Mouse (Mus musculus) layer of hippocampus, postnatal 14 days (tissue): ENCODE measurements around the gene Mllt1. TPM values are rescaled to one million over a fixed set of nuclear protein-coding genes. Genes with fewer than 3 reads are reported as not detected.
A peak's percentile ranks its signal among the peaks of the same experiment; 100 is the strongest.

ENCODE experiments used
- DNase-seq, 2 experiments: peaks; one replicate each; pipeline ENCODE4 v3.0.0; 2021 to 2022; ENCODE audit warnings: low spot score in 2 of 2, mixed read lengths in 1 of 2
- total RNA-seq, 2 experiments: library from RNA; stranded (reverse); gene quantifications; 2 replicates each; pipeline ENCODE4 v1.2.3; 2021

The Mllt1 gene
- total RNA-seq, 2 experiments from 2014 or later = 59.6 to 64.8 TPM

GRCm38 (mm10) chr17:56883612-56884011 lies 51.6 kb downstream of the Mllt1 start:
- DNase-seq = no peak

- DNase-seq = no peak
Measured at GRCm38 (mm10) chr17:56877426-56877825, 57.8 kb downstream of the Mllt1 start.

- no peak for DNase-seq
Measured at GRCm38 (mm10) chr17:56876981-56877380, 58.2 kb downstream of the Mllt1 start.

GRCm38 (mm10) chr17:56876465-56876864 lies 58.8 kb downstream of the Mllt1 start:
- no peak for DNase-seq

- no peak for DNase-seq
Measured at GRCm38 (mm10) chr17:56874936-56875651, 60.1 kb downstream of the Mllt1 start, which contains the start of gene 1700061G19Rik. Gene 1700061G19Rik, plus strand, starts transcription at chr17:56875477.

GRCm38 (mm10) chr17:56874237-56874636 lies 61.0 kb downstream of the Mllt1 start, which contains the start of gene Acsbg2:
Gene Acsbg2, minus strand, starts transcription at chr17:56874447.
- no peak for DNase-seq

- no peak for DNase-seq
Measured at GRCm38 (mm10) chr17:56872512-56872911, 62.7 kb downstream of the Mllt1 start.

- no peak for DNase-seq
Measured at GRCm38 (mm10) chr17:56871767-56872166, 63.4 kb downstream of the Mllt1 start.

GRCm38 (mm10) chr17:56870287-56870953 lies 64.8 kb downstream of the Mllt1 start:
- DNase-seq = no peak

- DNase-seq = no peak
Measured at GRCm38 (mm10) chr17:56869481-56869977, 65.7 kb downstream of the Mllt1 start.

GRCm38 (mm10) chr17:56866071-56866470 lies 69.1 kb downstream of the Mllt1 start:
- DNase-seq = no peak

- DNase-seq = no peak
Measured at GRCm38 (mm10) chr17:56861197-56861596, 74.0 kb downstream of the Mllt1 start.

- no peak for DNase-seq
Measured at GRCm38 (mm10) chr17:56858922-56859321, 76.3 kb downstream of the Mllt1 start.

GRCm38 (mm10) chr17:56858216-56858615 lies 77.0 kb downstream of the Mllt1 start:
- peak in 1 of 2 experiments; percentile 37 for DNase-seq

- DNase-seq = no peak
Measured at GRCm38 (mm10) chr17:56855421-56855820, 79.8 kb downstream of the Mllt1 start.

GRCm38 (mm10) chr17:56851167-56851566 lies 84.0 kb downstream of the Mllt1 start:
- DNase-seq = no peak

- DNase-seq = no peak
Measured at GRCm38 (mm10) chr17:56849710-56850109, 85.5 kb downstream of the Mllt1 start.

- no peak for DNase-seq
Measured at GRCm38 (mm10) chr17:56848785-56849184, 86.4 kb downstream of the Mllt1 start.

GRCm38 (mm10) chr17:56843678-56844077 lies 91.5 kb downstream of the Mllt1 start:
- no peak for DNase-seq
